Mouse (Mus musculus): ENCODE measurements at regions not wholly inside any gene's neighbourhood (a gene's known extent, or its start where the extent isn't known, plus 50 kb on each side); places are given as distances from the start of the nearest gene placed in this dataset.

DNA sequence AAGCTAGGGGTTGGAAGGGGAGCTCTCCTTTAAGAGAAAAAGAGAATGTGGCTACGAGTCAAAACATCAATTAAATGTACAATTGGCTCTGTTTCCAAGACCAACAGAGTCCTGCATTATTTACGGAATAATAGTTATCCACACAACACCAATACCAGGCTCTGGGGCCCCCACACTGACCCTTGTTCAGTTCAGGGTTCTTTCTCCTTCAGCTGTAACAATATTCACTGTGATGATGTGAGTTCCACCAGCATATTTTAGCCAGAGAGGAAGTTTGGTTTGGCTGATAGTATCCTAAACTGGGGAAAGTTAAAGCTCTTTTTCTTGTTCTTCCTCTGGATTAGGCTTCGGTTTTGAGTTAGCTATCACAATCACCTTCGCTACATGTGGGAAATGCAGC is 167.9 kb upstream of the Ankrd55 start:
- no peak for DNase-seq (ENCODE audit: low read depth, low spot score)

DNA sequence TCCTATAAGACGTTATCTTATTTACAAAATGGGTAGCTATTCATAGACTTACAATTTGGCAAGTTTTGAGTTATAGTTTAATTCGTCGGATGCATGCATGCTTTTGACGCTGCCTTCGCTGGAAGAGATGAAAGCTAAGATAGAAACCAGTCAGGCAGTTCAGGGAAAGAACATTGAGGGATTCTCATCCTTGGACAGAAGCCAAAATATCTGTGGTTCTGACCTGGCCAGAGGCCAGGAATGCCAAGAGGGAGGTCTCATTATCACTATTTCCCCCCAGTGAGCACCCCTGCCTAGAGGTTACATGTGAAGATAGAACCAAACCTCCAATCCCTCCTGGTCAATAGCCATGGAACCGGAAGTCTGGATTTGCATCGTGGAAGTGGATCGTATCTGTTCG is 167.1 kb upstream of the Ankrd55 start:
- no peak for DNase-seq (ENCODE audit: low read depth, low spot score)

DNA sequence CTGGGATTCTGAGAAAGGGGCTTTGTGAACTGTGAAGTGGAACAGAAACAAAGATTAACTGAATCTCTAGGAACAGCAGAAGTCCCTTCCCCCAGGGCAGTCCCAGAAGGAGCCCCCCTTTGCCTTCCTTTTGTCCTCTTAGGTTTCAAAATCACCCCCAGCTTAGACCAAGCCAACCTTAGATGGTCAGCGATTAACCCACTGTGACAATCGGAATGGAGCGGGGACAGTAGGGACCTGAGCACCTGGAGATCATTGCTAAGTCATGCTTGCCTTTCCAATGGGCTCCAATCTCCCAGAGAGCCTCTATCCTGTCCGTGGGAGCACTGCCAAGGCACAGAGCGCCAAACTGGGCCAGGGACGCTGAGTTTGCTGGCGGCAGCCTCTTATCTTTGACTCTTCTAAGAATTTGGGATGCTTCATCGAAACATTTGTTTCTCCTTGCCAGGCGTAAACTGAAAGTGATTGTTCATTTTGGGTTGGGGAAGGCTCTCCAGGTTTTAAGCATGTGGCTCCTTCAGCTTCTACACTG is 165.3 kb upstream of the Ankrd55 start:
- DNase-seq (ENCODE audit: low read depth, low spot score), result no peak

DNA sequence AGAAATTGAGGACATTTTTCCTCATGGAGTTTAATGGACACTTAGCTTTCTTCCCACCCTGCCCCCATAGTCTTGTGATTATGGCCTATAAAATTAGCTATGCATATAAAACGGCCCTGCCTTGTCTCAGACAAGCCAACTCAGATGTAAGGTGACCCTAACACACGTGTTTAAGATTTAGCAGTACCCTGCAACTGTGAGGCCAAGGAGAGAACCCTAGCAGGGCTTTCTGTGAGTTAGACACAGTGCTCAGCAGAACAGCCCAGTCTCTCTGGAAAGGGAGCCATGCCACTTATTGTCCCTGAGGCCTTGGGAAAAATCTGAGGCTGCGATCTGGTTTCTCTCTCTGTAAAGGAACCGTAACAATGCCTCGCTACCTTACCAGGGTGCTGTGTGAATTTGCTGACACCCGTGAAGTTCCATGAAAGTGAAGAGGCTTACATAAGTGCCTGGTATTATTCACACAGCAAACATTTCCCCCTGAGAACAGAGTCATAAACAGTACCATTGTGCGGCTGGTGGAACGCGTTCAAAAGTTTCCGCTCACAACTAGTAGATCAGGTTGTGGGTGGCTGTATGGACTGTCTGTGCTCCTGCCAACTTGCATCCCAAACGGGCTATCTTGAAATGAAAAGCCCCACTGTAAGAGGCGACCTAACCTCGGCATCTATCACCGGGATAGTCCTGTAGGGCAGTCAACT is 162.3 kb upstream of the Ankrd55 start:
- no peak for DNase-seq (ENCODE audit: low read depth, low spot score)

DNA sequence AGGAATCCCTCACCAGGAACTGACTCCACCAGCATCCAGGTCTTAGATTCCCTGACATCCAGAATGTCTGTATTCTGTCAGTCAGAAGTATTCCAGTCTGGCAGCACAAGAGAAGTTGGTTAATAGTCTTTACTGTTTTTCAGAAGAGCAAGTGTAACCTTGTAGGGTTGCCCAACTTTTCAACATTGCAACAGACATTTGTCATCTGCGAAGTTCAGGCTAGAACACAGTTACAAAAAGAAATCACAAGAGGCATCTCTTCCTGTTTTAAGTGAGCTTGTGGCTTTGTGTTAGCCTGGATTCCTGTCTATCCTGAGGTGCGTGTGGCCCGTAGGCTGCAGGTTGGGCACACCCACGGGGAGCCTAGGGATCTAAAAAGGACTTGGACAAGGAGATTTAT is 158.0 kb upstream of the Ankrd55 start:
- no peak for DNase-seq (ENCODE audit: low read depth, low spot score)

DNA sequence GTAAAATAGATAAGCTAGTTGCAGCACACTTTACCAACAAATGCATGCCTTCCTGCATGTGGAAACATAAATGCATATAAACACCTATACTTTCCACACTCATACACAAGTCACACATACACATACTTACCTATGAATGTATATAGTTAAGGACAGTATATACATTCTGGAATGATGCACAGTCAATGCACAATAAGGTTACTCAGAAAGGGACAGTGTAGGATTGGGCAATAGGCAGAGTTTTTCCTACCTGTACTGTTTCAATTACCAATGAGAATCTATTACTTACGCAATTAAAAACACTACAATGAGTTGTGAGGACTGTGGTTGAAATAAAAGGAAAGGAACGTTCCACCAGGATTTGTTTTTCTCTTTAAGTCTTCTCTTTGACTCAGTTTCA is 157.5 kb upstream of the Ankrd55 start:
- no peak for DNase-seq (ENCODE audit: low read depth, low spot score)

DNA sequence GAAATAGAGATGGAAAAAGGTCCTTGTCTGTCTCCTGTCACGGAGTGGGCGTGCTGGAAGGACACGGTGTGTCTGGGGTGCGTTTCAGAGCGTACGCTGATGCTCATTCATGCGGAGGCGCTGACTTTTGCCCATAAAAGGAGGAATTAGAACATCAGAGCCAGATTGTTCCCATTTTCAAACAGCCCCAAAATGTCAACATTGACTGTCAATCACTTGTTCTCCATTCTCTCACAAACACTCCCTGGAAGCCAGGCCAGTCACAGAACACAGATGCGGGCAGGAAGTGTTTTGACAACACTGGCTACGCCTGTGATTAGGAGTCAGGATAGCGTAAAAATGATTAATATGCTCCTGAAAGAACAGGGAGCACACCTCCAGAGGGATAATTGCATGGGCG is 157.1 kb upstream of the Ankrd55 start:
- DNase-seq (ENCODE audit: low read depth, low spot score), result no peak

DNA sequence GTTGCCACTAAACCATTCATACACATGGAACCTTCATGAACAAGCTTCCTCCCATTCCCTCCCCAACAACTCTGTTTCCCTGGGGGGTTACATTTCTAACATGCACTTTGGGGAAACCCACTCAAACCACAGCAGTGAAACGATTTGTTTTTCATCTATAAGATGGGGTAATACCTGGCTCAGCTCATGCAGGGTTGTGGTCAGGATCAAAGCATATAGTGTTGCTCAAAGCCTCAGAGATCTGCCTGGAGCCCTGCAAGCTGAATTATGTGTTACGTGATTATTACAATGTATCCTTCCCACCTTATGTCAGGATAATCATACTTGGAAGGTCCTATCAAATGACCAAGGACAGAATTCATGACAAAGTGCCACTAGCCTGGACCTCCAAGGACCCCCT is 154.5 kb upstream of the Ankrd55 start:
- no peak for DNase-seq (ENCODE audit: low read depth, low spot score)

DNA sequence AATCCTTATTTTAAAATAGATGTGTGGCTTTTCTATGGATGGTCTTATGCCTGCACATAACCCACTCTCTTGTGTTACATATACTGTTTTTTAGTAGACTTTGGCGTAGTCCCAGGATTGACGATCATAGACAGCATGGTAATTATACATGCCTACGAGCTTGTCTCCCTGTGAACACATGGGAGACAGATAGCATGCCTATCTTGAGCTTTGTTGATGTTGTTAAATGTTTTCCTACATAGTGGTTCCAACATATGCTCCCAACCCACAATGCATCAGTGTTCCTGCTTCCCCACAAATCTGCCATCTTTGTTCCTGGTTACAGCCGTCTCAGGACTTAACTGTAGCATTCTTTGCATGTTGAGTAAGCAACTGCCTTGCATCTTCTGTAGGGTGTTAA is 153.6 kb upstream of the Ankrd55 start:
- no peak for DNase-seq (ENCODE audit: low read depth, low spot score)

DNA sequence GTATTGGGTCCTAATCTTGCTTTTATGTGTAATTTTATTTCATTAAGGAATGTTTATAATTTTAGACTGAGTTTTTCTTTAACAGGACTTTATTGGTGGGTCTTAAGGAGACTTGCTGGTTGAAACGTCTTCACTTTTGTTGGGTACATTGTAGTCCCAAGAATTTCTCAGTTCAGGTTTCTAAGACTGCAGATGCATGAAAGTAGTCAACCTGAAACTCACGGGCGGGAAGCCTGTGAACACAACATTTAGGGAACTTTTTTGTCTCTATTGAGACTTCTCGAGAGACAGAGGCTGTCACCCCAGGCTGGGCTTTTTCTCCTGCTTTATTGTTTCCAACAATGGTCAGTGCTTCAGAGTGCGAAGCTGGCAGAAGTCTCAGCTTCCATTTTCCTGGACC is 152.5 kb upstream of the Ankrd55 start:
- no peak for DNase-seq (ENCODE audit: low read depth, low spot score)

DNA sequence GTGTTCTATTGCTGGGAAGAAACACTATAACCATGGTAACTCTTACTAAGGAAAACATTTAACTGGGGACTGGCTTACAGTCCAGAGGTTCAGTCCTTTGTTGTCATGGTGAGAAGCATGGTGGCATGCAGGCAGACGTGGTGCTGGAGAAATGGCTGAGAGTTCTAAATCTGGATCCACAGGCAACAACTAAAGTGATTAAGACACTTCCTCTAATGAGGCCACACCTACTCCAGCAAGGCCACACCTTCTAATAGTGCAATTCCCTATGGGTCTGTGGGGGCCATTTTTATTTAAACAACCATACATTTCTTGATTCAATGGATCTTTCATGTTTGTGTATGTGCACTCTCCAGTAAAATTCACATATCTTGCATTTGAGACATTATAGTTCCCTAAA is 151.4 kb upstream of the Ankrd55 start:
- DNase-seq (ENCODE audit: low read depth, low spot score), result no peak

DNA sequence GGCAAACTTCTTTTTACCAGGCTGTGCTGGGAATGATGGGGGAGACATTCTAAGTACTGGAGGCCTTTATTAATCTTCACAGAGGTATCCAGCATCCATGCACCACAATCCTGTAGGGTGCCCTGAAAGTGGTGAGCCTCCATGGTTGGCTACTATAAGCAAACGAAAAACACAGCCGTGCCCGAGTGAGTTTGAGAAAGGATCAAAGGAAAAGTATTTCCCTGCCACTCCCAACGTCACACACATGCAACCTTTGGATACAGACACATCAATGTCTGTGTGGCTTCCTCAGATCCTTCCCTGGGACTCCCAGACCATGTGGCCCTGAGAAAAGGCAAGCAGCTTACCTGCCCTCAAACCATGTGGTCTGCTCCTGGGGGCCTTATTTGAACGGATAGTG is 147.4 kb upstream of the Ankrd55 start:
- DNase-seq (ENCODE audit: low read depth, low spot score), result no peak

DNA sequence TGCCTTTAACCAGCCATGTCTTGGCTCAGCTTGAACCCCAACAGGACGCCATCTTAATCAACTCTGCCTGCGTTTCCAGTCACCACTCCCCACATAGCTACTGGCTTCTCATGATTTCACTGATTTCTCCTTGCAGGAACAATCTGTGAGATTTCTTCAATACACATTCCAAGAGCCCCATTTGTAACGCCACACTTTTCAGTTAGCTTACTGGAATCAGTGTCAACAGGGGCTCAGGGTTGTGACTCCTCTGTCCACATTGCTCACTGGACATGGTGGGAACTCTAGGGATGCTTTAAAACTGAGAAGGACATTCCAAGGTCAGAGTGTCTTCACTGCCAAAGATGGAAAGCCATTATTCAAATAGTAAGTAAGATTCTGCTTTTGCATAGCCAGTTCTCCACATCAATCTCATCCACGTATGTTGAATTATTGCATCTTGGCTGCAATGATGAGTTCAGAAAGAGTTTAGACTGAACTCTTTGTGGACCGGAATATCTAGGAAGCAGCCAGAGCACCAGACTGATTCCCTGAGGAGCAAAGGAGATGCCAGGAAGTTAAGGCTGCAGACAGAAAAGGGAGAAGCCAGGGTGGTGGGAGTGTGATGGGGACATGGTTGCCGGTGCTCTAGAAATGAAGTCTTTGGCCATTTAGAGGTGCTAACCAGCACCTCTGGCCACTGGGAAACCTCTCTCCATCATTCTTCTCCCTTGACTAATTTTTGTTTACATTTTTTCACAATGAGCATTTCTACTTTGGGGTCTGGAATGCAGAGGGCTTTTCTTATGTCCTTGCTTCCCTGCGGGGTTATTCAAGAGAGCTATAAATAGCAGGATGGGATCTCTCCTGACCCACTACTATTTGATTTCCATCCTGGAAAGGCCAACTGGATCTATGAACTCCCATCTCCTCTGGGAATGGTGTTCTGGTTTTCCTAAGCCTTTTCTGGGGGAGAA is 143.6 kb upstream of the Ankrd55 start:
- DNase-seq (ENCODE audit: low read depth, low spot score), result no peak

DNA sequence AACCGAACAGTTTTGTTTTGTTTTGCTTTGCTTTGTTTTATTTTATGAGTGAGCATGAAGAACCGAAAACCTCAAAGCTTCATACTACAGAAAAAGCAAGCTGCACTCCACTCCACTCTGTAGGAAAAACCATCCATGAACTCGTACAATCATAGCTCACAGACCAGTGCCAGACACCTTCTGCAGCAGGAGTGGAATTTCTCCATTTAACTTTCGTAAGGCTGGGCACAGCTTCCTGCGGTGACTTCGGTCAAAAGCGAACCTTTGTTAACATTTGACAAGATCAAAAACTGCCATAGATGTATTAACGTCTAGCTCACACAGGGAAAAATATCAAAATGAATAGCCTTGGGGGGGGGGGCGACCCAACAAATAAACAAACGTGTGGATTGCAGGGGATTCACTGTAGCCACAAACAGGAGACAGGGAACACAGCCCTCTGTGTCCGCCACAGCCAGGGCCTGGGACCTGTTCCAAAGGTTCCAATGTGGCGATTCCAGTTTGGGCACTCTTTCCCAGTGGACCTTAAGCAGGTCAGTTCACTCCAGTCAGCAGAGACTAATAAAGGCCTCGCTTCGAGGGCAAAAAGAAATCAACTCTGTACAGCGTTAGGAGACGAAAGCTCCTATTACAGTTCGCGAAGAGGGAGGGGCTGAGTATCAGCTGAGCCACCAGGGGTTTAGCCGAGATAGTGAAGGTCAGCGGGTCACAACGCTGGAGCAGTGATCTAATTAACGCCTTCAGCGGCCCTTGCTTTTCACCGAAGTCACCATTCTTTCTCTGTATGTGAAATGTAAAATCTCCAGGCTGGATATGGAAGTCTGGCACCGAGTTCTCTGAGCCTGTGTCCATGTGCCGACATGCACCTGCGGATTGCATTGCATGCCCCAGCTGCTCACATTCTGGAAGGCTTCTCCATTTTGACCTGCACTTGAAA is 135.4 kb upstream of the Ankrd55 start:
- peak; percentile 41 for DNase-seq (ENCODE audit: low read depth, low spot score)

DNA sequence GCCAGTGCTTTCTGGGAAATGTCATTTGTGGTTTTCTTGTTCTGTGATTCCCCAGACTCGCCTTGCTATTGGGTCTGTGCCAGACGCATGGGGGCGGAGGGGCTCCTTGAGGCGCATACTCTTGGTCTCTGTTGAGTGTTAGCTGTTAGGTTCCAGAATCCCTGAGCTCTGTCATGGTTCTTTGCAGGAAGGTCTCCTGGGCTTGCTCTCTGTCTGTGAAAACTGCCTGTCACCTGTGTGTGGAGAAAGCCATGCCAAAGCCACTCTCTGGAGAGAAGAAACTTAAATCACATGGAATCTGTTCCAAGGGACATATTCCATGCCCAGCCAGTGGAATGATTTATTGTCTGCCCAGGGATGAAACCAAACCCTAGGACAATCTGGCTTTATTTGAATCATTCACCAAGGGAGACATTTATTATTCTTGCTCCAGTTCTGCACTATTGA is 134.5 kb upstream of the Ankrd55 start:
- no peak for DNase-seq (ENCODE audit: low read depth, low spot score)

DNA sequence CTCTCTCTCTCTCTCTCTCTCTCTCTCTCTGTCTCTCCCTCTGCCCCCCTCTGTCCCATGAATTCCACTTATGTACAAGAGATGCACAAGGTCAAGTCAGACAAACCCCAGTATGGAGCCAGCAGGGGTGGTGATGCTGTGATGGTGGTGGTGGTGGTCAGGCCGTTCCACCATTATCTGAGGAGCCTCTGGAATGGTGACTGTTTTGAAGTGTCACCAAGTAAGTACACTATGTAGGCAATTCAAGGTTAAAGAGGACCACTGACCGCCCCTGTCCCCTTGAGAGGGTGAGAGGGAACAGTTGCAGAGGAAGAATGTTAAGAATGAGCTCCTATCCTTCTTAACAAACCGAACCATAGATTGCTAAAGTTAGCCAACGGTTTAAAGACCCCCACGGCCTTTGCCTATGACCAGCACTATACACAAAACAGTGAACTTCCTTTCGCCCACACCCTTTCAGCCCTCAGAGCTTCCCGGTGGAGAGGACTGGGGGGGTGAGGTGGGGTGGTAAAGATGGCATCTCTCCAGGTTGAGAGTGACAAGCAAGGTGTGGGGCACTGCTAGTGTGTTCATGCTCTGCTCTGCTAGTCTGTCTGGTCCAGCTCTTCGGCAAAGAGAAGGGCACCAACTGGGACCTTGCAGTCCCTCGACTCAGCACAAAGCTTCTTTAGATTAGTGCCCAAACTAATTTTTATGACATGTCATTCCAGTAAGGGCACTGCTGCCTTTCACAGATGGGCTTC is 128.7 kb upstream of the Ankrd55 start:
- DNase-seq (ENCODE audit: low read depth, low spot score), result no peak

DNA sequence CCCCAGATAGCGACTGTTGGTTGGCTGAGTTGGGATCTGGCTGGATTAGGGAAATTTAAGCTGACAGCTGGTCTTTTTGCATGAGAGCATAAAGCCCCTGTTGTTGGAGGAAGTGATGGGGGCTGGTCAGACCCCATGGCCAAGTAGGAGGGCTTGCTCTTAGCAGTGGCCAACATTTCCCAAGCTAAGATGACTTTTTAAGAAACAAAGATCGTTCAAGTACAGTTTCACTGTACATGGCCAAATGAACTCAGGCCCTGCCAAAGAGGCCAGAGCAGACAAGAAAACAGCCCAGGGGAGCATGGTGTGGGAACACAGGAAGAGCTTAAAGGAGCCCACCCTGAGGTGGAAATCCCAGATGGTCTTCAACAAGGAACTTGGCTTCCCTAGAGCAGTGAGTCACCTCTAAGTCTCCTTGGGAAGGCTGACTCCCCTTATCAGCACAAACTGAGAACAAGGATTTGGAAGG is 128.0 kb upstream of the Ankrd55 start:
- DNase-seq (ENCODE audit: low read depth, low spot score), result peak; percentile 82

DNA sequence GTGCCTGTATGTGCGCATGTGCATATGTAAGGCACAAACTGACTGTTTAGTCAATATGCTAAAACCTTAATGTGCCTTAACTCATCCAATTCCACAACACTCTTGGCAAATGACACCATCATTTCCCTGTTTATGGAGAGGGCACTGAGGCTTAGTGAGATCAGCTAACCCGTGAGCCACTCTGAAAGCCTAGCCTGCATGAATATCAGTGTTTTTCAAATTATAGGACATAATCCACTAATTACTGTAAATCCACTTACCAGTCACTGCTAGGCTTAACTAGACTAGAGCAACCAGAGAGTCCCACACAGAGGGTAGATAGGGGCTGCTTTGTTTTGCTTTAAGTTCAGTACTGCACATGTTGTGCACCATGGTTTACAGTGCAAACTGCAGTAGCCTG is 127.5 kb upstream of the Ankrd55 start:
- DNase-seq (ENCODE audit: low read depth, low spot score), result peak; percentile 59

DNA sequence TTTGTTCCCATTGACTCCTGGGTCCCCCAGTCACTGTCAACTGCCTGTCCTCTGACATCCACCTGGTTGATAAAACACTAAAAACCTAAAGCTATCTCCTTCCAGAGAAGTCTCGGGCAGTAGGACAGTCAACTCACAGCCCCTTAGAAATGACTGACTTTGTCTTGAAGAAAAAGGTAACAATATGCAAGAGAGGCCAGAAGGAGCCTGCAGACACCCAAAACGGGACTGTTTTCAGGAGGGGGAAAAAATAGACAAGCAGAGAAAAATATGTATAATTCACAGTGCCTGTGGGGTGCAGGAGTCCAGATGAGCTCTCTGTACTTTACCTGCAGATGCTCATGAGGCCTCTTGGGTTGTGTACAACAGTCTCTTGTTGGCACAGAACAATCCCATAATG is 126.4 kb upstream of the Ankrd55 start:
- DNase-seq (ENCODE audit: low read depth, low spot score), result no peak

DNA sequence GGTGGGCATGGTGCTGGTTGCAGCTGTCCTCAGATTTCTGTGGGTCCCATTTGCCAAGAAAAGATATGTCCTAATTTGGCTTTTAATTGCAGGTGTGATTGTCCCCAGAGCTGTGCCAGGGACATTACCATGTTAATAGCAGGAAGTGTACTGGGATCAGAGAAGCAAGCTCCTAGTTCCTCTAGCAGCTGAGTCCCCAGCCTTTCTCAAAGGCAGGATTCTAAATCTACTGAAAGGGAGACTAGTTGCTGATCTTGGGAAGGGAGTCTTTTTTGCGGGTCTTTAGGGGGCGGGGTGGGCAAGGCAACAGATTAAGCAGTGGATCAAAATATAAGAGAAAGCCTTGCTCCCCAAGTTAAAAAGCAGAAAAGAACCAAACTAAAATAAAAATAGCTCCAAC is 122.3 kb upstream of the Ankrd55 start:
- DNase-seq (ENCODE audit: low read depth, low spot score), result no peak

DNA sequence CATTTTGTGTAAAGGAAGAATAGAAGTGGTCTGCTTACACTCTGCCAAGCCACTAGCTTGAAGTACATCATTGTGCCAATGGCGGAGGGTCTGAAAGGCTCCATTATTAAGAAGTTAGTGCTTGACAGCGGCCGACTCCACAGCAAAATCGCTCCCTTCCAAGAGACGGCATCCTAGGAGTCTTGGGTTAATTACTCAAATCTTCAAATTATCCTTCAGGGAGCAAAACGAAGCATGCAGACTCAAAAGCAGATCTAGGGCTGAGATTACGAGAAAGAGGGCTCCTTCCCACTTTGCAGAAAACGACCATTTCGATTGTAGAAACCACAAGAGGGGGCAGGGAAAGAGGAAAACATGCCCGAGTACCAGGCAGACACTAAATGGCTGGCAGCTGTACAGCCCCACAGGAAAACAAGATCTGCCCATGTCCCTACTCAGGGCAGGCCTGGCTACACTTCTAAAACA is 121.9 kb upstream of the Ankrd55 start:
- no peak for DNase-seq (ENCODE audit: low read depth, low spot score)
